Mouse (Mus musculus) adrenal gland, postnatal 10 days (tissue): Measurements from ENCODE around the gene Ppdpf. TPM values are rescaled to one million over a fixed set of nuclear protein-coding genes. Genes with fewer than 3 reads are reported as not detected.

Source experiments
- DNase-seq: peaks from one replicate; pipeline ENCODE4 v3.0.0; 2021; ENCODE audit warnings: mixed read lengths
- total RNA-seq, 2 experiments: library from RNA; stranded (reverse); gene quantifications; 2 replicates each; pipeline ENCODE4 v1.2.3; 2021

The Ppdpf gene
- total RNA-seq, 2 experiments from 2014 or later, result 88.6 to 92.3 TPM

DNA sequence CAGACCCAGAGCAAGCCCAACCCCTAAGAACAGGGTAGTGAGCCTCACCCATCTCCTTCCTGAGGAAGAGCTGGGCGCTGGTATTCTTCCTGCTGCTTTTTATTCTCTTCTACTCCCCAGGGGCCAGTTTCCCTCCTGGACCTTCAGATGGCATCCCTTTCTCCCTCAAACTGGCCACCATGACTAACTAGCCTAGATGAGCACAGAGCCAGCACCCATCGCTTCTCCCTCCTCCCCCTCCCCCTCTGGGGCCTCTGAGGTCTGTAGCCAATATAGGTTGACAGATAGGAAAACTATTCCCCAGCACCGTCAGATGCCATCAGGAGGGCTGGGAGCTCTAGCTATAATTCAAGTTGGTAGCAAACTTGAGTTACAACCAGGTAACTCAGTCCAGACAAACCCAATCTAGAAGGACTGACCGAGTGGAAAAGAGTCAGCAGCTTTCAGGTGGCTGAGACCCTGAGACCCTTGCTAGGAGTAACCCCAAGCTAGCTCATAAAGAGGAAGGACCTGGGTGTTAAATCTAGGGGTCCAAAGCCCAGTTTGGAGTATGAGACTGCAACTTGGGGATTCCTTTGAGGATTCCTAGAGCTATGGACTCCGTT is 31.9 kb downstream of the Ppdpf start:
- no peak for DNase-seq

DNA sequence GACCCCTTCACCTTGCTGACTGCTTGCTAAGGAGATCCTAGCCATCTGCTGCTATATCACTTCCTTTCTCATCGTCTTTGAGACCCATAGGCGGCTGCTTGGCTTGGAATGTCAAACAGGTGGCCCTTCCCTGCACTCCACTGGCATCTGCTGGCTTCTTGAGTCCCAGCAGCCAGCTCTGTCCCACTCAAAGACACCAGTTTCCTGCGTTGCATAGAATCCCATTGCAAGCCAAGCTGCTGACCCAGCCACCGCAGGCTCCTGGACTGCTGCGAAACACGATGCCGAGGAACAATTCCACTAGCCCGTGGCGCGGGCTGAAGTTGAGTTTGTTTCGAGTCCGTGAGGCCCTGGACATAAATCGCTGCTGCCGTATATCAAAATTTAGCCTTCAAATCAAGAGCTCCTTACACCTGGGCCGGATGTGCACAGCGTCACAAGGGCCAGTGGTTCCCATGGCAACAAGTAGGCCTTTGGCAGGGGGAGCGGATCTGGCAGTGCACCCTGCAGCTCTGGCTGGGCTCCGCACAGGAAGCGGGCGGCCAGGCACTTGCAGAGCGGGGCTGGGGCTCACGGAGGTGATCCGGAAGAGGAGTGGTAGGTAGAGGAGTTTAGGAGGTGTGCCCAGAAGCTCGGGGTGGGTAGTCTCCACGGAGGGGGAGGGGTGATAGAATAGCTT is 32.6 kb downstream of the Ppdpf start, which contains the start of gene Fndc11:
TSS of gene Fndc11 (plus strand) at position 476 of the 679 bp plus-strand sequence.
- peak; percentile 83 for DNase-seq

DNA sequence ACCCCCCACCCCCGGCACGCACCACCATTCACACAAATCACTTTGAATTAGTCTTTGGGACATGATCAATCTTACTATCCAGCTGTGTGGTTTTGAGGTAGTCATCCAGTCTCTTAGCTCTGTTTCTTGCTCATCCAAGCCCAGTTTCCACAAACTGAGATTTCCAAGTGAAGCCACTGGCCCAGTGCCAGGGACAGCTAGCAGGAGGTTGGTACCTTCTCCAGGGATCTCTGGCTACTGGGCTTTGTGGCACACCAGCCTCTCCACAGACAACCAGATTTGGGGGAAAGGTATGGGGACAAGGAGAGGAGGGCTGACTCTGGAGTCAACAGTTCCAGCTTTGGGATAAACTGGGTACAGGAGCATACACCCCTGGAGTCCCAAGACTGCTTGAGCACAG is 33.3 kb downstream of the Ppdpf start:
- peak; percentile 33 for DNase-seq

DNA sequence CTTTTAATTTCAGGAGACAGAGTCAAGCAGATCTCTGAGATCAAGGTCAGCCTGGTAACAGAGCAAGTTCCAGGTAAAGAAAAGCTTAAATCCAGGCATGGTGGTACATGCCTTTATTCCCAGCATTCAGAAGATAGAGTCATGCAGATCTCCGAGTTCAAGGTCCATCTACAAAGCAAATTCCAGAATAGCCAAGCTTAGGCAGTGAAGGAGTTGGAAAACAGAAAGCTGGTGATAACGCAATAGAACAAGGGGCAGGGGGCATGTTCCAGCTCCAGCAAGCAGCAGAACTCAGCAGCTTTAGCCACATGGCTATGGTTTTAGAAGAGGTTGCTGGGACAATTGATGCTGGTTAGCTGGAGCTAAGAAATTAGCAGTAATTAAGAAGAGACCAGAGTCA is 37.9 kb downstream of the Ppdpf start:
- DNase-seq, result no peak

DNA sequence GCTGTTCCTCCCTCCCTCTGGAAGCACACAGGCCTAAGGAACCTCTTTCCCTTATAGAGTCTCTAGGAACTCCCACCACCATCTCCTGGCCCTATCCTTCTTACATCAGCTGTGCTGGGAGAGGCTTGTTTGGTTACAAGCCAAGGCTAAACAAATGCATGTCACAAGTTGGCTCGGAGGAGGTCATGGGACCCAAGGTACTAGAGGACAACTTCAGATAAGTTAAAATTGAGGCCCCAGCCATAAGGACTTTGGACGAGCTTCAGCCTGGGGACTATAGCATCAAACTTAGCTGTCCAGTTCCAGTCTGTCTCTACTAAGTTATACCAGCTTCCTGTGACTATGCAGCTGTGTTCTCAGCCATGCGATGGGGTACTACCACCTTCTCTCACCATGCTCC is 40.1 kb downstream of the Ppdpf start:
- no peak for DNase-seq

DNA sequence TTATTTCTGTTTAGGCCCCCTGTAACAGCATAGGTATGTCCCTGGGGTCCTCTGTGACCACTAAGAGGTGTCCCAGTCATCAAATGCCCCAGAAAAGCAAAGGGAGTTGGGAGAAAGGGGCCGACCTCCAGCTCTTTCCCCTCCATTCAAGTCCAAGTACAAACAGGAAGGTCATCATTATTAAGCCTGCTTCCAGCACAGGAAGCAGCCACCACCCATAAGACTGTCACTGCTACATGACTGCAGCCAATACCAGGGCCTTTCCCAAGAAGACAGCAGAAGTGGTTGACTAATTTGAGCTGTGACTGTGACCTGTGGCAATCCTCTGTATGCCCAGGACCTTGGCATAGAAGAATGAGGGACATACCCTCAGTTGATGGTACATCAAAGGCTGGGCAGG is 41.3 kb downstream of the Ppdpf start:
- no peak for DNase-seq

DNA sequence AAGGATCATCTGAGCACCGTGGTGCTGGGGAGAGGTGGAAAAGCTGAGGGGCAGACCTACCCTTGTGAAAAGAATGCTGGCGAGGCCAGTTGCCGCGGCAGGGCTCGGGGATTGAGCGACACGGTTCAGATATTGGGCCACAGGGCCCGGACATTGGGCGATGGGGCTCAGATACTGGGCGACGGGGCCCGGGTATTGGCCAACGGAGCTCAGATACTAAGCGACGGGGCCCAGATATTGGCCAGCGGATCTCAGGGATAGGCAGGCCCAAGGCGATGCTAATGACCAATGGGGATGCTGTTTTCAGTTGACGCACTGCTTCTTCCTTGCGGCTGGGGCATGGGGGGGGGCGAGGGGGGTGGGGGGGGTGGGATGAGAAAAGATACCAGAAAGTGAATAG is 44.1 kb downstream of the Ppdpf start:
- DNase-seq, result no peak

DNA sequence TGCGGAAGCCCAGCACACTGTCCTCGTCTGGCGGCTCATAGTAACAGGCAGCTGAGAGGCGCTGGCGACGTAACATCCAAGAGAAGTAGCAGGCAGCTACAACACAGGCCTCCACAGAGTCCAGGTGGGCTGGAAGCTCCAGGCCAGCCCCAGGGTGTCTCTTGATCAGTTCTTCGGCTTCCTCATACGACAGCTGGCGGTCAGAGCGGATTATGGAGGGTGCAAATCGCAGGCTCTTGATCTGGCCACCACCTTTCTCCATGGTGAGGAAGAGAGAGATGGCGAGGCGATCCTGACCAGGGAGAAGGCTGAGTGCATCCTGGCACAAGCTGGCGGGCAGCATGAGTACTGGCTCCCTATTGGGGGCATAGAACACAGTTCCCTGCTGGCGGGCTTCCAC is 46.4 kb downstream of the Ppdpf start:
- DNase-seq, result no peak

DNA sequence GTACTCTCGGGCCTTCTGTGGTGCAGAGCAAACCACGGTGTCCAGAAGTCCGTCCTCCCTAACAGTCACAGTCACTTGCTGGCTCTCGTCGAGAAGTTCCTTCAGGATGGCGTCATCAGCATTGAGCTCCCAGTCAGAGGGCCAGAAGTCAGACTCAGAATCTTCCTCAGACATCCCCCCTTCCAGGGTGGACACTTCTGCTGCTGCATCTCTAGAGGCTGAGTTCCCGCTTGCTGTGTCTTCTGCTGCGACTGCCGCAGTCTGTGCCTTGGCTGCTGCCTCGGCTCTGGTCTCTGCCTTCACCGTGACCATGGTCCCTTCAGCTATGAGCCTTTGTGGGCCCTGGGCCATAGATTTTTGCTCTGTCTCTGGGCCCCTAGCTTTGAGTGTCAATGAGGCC is 47.6 kb downstream of the Ppdpf start:
- no peak for DNase-seq

DNA sequence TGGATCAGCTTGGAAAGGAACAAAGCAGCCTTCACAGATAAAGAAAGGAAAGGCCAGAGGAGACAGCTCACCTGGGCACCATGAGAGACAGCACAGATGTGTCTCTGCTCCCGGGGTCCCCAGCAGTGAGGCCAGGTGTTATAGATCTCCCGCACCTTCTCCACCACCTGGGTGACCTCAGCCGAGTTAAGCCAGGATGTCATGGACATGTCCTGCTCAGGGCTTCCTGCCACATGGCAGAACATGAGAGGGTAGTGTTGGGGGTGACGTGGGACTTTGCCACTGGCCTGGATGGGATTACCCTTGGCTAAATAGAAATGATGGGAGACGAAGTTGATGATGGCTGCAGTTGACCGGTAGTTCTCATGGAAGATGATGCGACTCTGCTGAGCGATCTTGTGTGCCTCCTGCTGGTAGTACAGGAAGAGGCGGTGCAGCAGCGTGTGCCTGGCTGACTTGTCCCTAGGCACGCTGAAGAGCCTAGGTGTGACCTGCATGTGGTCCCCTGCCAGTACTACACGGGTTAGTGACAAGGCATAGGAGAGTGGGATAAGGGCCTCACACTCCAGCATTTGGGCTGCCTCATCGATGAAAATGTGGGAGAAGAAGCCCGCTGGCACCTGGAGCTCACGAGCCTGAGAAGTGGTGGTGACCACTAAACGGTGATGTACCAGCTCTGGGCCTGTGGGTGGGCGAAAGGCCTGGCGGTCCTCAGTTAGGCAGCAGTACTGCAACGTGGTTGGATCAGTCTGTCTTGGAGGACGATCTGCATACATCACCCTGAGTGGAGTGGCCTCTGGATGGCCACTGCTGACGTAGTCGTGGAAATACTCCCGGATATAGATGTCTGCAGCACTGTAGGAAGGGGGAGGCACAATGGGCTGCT is 48.9 kb downstream of the Ppdpf start:
- no peak for DNase-seq

DNA sequence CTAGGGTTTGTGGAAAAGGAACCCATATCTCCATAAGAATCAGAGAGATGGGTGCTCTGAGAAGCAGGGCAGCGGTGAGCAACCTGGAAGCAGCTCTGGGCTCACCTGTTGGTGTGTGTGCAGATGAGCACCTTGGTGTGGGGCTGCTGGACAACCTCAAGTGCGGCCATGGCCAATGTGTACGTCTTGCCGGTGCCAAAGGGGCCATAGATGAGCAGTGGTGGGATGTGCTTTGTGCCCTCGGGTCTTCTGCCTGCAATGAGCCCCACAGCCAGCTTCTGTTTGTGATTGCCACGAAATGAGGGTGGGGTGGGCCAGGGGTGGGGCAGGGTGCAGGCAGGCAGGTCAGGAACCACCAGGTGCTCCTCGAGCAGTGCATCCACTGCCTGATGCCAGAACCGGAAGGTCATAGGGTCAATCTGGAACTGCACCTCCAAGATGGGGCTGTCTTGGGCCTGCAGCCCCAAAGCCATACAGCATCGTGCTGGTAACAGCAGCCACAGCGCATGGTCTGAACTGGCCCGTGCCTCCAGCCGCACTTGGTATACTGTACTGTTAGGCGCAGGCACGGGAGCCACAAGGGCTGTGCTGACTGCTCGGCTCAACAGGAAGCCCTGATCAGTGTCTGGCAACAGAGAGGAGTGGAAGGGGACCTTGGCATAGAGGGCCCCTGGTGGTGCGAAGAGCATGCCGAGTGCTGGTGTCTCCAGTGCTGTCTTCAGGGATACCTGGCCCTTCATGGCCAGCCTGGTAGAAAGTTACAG is 50.4 kb downstream of the Ppdpf start:
- DNase-seq, result no peak

DNA sequence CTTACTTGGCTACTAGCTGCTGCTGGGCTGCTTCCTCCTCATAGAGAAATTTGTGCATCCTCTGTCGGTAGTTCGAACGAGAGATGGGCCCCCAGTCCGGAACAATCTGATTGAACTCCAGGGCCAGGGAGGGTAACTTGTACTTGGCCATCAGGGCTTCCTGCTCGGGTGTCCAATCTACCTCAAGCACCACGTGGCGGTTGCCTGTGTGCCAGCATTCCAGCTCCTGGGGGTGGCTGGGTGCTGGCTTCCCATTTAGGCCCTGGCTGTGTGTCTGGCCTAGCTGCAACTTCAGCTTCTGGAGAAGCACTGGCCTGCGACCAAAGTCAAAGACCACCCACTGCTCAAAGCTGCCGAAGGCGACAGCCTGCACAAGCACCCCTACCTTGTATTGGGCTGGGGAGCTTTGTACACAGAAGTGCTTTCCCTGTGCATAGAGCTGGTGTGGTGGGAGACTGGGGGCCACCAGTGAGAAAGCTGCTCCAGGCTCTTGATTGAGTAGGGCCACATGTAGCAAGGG is 51.1 kb downstream of the Ppdpf start:
- DNase-seq, result no peak

Other genes starting within 250 kb of the Ppdpf start
- 10 to 100 TPM in 1 of 2 experiments, 1 to 10 TPM in 1; 7.6 to 10.4 TPM for gene Nkain4, start 232.5 kb upstream of the Ppdpf start, total RNA-seq
- gene Arfgap1, start 220.0 kb upstream of the Ppdpf start, total RNA-seq, result 10 to 100 TPM; 52.2 to 63.2 TPM
- 1 to 10 TPM; 2.7 to 4.3 TPM for gene Col20a1, start 200.7 kb upstream of the Ppdpf start, total RNA-seq
- 1 to 10 TPM; 6.6 to 8.2 TPM for gene Chrna4, start 143.7 kb upstream of the Ppdpf start, total RNA-seq
- 1 to 10 TPM; 4.2 to 8.1 TPM for gene Kcnq2, start 51.9 kb upstream of the Ppdpf start, total RNA-seq
- gene Eef1a2, start 30.2 kb upstream of the Ppdpf start, total RNA-seq, result 100 to 1,000 TPM in 1 of 2 experiments, 10 to 100 TPM in 1; 69.0 to 168 TPM
- gene Ptk6, start 15.5 kb downstream of the Ppdpf start, total RNA-seq, result under 1 TPM; 0.06 to 0.12 TPM
- gene Srms, start 25.9 kb downstream of the Ppdpf start, total RNA-seq, result under 1 TPM; 0.30 to 0.36 TPM
- under 1 TPM in 1 of 2 experiments, not detected in 1; 0.30 TPM for gene Fndc11, start 32.8 kb downstream of the Ppdpf start, total RNA-seq
- gene Helz2, start 54.8 kb downstream of the Ppdpf start, total RNA-seq, result 10 to 100 TPM; 14.8 to 16.3 TPM
- gene Gmeb2, start 100.8 kb downstream of the Ppdpf start, total RNA-seq, result 10 to 100 TPM; 18.1 to 20.7 TPM
- 10 to 100 TPM; 19.1 to 35.7 TPM for gene Stmn3, start 127.3 kb downstream of the Ppdpf start, total RNA-seq
- 10 to 100 TPM; 33.0 to 50.3 TPM for gene Rtel1, start 132.5 kb downstream of the Ppdpf start, total RNA-seq
- gene Zgpat, start 177.7 kb downstream of the Ppdpf start, total RNA-seq, result 10 to 100 TPM; 26.1 to 37.0 TPM
- gene Arfrp1, start 178.2 kb downstream of the Ppdpf start, total RNA-seq, result 10 to 100 TPM; 37.9 to 48.2 TPM
- gene Lime1, start 192.8 kb downstream of the Ppdpf start, total RNA-seq, result 10 to 100 TPM in 1 of 2 experiments, 1 to 10 TPM in 1; 8.8 to 19.2 TPM